26 mouse cellular contexts compared by ENCODE assay signal in genomic region chr2:128239451-128239850, GRCm38 (mm10).
DNase-seq lines count a peak whose midpoint lies in the region; ATAC-seq and TF ChIP-seq lines count a peak whose summit lies in the region.
"Had no signal": no experiment of that assay in that cellular context is flagged by ENCODE, and none has a peak within 500 bp of the region (broad histone marks: within the 10 kb centered on the region; RNA-seq: fewer than 3 reads in every experiment).

No protein-coding gene starts in this region.

- H3K9ac ChIP-seq in stomach, embryonic 16.5 days (ENCODE audit: low read length) = no peak overlapping the region
- H3K9ac ChIP-seq in stomach, postnatal 0 days (ENCODE audit: low read length) = no peak overlapping the region
- no peak overlapping the region for H3K9ac ChIP-seq in intestine, embryonic 16.5 days (ENCODE audit: low read depth, low read length)
- H3K9ac ChIP-seq in forebrain, embryonic 12.5 days = no peak overlapping the region
- H3K9ac ChIP-seq: embryonic facial prominence, embryonic 12.5 days; embryonic facial prominence, embryonic 15.5 days; forebrain, embryonic 15.5 days; hindbrain, embryonic 13.5 days had no signal

- no peak for ATAC-seq in stomach, embryonic 16.5 days (ENCODE audit: insufficient read depth, low FRiP score)
- ATAC-seq in stomach, postnatal 0 days (ENCODE audit: low FRiP score, low TSS enrichment) = no peak
- ATAC-seq in intestine, embryonic 16.5 days = no peak
- ATAC-seq in forebrain, embryonic 12.5 days (ENCODE audit: low FRiP score) = no peak
- ATAC-seq: activated CD4-positive, CD25-positive, alpha-beta regulatory T cell, adult 4 months; forebrain, embryonic 15.5 days; hindbrain, embryonic 16.5 days; Patski had no signal

- no peak overlapping the region for H3K4me3 ChIP-seq in stomach, embryonic 16.5 days (replicated peaks; ENCODE audit: low read length)
- H3K4me3 ChIP-seq in stomach, postnatal 0 days (ENCODE audit: low read depth, low read length) = no peak overlapping the region
- no peak overlapping the region for H3K4me3 ChIP-seq in intestine, embryonic 16.5 days (ENCODE audit: low read length)
- H3K4me3 ChIP-seq in forebrain, embryonic 12.5 days (replicated peaks) = no peak overlapping the region
- H3K4me3 ChIP-seq: embryonic facial prominence, embryonic 12.5 days; embryonic facial prominence, embryonic 15.5 days; forebrain, embryonic 15.5 days; hindbrain, embryonic 13.5 days had no signal

- peaks cover 11% of the 10 kb centered on the region; the same call in 1 of the 2 replicates for H3K4me1 ChIP-seq in stomach, embryonic 16.5 days (ENCODE audit: control insufficient read depth, insufficient read depth, low read length)
- H3K4me1 ChIP-seq in stomach, postnatal 0 days (replicated peaks; ENCODE audit: control insufficient read depth, insufficient read depth) = peaks cover 3% of the 10 kb centered on the region
- H3K4me1 ChIP-seq in intestine, embryonic 16.5 days (ENCODE audit: control insufficient read depth, insufficient read depth, low read length) = peaks cover 17% of the 10 kb centered on the region
- peaks cover 16% of the 10 kb centered on the region for H3K4me1 ChIP-seq in forebrain, embryonic 12.5 days

- H3K9me3 ChIP-seq in stomach, embryonic 16.5 days (replicated peaks; ENCODE audit: control insufficient read depth, low read length) = no peaks in the 10 kb centered on the region
- H3K9me3 ChIP-seq in stomach, postnatal 0 days (ENCODE audit: control insufficient read depth, low read length) = no peaks in the 10 kb centered on the region
- no peaks in the 10 kb centered on the region for H3K9me3 ChIP-seq in intestine, embryonic 16.5 days (ENCODE audit: control insufficient read depth, low read length)
- no peaks in the 10 kb centered on the region for H3K9me3 ChIP-seq in forebrain, embryonic 12.5 days
- H3K9me3 ChIP-seq: embryonic facial prominence, embryonic 12.5 days; embryonic facial prominence, embryonic 15.5 days; forebrain, embryonic 15.5 days; hindbrain, embryonic 13.5 days had no signal

- H3K4me2 ChIP-seq in stomach, embryonic 16.5 days (ENCODE audit: low read depth, low read length) = no peak overlapping the region
- H3K4me2 ChIP-seq in stomach, postnatal 0 days (replicated peaks; ENCODE audit: low read depth) = no peak overlapping the region
- H3K4me2 ChIP-seq in intestine, embryonic 16.5 days (ENCODE audit: low read depth, low read length) = no peak overlapping the region
- H3K4me2 ChIP-seq in forebrain, embryonic 12.5 days = no peak overlapping the region
- H3K4me2 ChIP-seq: embryonic facial prominence, embryonic 12.5 days; embryonic facial prominence, embryonic 15.5 days; forebrain, embryonic 15.5 days; heart, embryonic 11.5 days; hindbrain, embryonic 13.5 days had no signal

- no peak for TF ChIP-seq EP300 in stomach, postnatal 0 days (optimal IDR thresholded peaks at IDR 0.05)

- no peaks in the 10 kb centered on the region for H3K27me3 ChIP-seq in stomach, embryonic 16.5 days (ENCODE audit: control insufficient read depth, insufficient read depth, low read length)
- H3K27me3 ChIP-seq in stomach, postnatal 0 days (ENCODE audit: control insufficient read depth, insufficient read depth, low read length) = no peaks in the 10 kb centered on the region
- H3K27me3 ChIP-seq in intestine, embryonic 16.5 days (replicated peaks; ENCODE audit: control insufficient read depth, insufficient read depth, low read length) = no peaks in the 10 kb centered on the region
- H3K27me3 ChIP-seq in forebrain, embryonic 12.5 days = no peaks in the 10 kb centered on the region
- H3K27me3 ChIP-seq: CH12.LX; embryonic facial prominence, embryonic 12.5 days; embryonic facial prominence, embryonic 15.5 days; forebrain, embryonic 15.5 days; hindbrain, embryonic 13.5 days; Patski had no signal

- no peaks in the 10 kb centered on the region for H3K36me3 ChIP-seq in stomach, embryonic 16.5 days (ENCODE audit: control insufficient read depth, insufficient read depth, low read length)
- no peaks in the 10 kb centered on the region for H3K36me3 ChIP-seq in stomach, postnatal 0 days (ENCODE audit: control insufficient read depth, insufficient read depth, low read length)
- H3K36me3 ChIP-seq in intestine, embryonic 16.5 days (ENCODE audit: control insufficient read depth, insufficient read depth, low read length) = no peaks in the 10 kb centered on the region
- H3K36me3 ChIP-seq in forebrain, embryonic 12.5 days (replicated peaks) = no peaks in the 10 kb centered on the region
- H3K36me3 ChIP-seq: embryonic facial prominence, embryonic 12.5 days; embryonic facial prominence, embryonic 15.5 days; forebrain, embryonic 15.5 days; hindbrain, embryonic 13.5 days had no signal

- no peak for DNase-seq in stomach, postnatal 0 days (ENCODE audit: low spot score)
- peak; percentile 61 for DNase-seq in R1 (ENCODE audit: low read depth, low spot score)
- DNase-seq in right cerebral cortex, postnatal 36 days (ENCODE audit: low spot score in 2 of 2) = no peak
- no peak for DNase-seq in frontal cortex, postnatal 25 days (ENCODE audit: low spot score in 2 of 2)
- DNase-seq in T-cell, adult 2 months (ENCODE audit: low spot score) = no peak
- DNase-seq: adrenal gland, postnatal 10 days; adrenal gland, postnatal 36 days; B cell, adult 2 months; cerebellum, adult 2 months; cerebellum, adult 9-11 months; cerebellum, postnatal 25 days; gastrocnemius, postnatal 10 days; heart, adult 11 months; kidney, adult 11 months had no signal

- H3K27ac ChIP-seq in stomach, embryonic 16.5 days (ENCODE audit: low read length) = peak overlapping the region; percentile 78; the same call in 1 of the 2 replicates
- H3K27ac ChIP-seq in stomach, postnatal 0 days (replicated peaks) = no peak overlapping the region
- H3K27ac ChIP-seq in intestine, embryonic 16.5 days (ENCODE audit: low read length) = peak overlapping the region; percentile 88
- no peak overlapping the region for H3K27ac ChIP-seq in forebrain, embryonic 12.5 days
- H3K27ac ChIP-seq: embryonic facial prominence, embryonic 12.5 days; embryonic facial prominence, embryonic 15.5 days; forebrain, embryonic 15.5 days; hindbrain, embryonic 13.5 days had no signal

- TF ChIP-seq CTCF in stomach, postnatal 0 days (IDR thresholded peaks at IDR 0.05; ENCODE audit: low read depth) = no peak

- whole genome bisulfite sequencing in stomach, embryonic 16.5 days = 88% methylated on average over 4 of the region's 4 CpGs
- WGBS in stomach, postnatal 0 days = 93% methylated on average over 4 of the region's 4 CpGs
- WGBS in intestine, embryonic 16.5 days = 93% methylated on average over 4 of the region's 4 CpGs
- WGBS in forebrain, embryonic 12.5 days = 95% methylated on average over 4 of the region's 4 CpGs

Comparison
In these comparisons a context has a peak if more than half of its experiments do, and no peak if none do; other contexts are left out.
1. H3K27ac ChIP-seq: peak in stomach, embryonic 16.5 days (single experiment) and intestine, embryonic 16.5 days (single experiment); none in stomach, postnatal 0 days (single experiment) and forebrain, embryonic 12.5 days (single experiment).